Comparison of ENCODE assay signal across 21 mouse cellular contexts in the genomic region with DNA sequence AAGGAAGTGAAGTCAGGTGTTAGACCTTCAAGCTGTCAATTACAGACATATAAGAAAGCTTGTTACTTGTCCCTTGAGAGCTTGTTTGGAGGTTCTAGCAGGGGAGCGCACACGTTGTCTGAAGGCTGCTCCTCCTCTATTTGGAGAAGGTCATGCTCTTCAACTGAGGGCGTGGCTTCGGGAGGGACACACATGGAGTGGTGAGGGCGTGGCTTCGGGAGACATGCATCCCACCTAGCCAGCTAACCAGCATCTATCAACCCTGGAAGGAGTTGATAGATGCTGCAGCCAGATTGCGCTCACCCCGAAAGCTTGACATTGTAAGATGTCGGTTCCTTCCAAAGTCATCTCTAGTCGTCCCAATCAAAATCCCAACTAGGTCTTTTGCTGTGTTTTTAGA.
DNase-seq lines count a peak whose midpoint lies in the region; ATAC-seq lines count a peak whose summit lies in the region.
"Had no signal": no experiment of that assay in that cellular context is flagged by ENCODE, and none has a peak within 500 bp of the region (broad histone marks: within the 10 kb centered on the region; RNA-seq: fewer than 3 reads in every experiment).

No protein-coding gene starts in this region.

- no peaks in the 10 kb centered on the region for H3K27me3 ChIP-seq in forebrain, embryonic 14.5 days (replicated peaks; ENCODE audit: control insufficient read depth, insufficient read depth, low read length)
- H3K27me3 ChIP-seq: embryonic facial prominence, embryonic 12.5 days; forebrain, embryonic 13.5 days had no signal

- H3K36me3 ChIP-seq in forebrain, embryonic 14.5 days (ENCODE audit: control insufficient read depth, insufficient read depth, low read length): no peaks in the 10 kb centered on the region
- H3K36me3 ChIP-seq: embryonic facial prominence, embryonic 10.5 days; embryonic facial prominence, embryonic 12.5 days; G1E had no signal

- peak; percentile 73 for DNase-seq in heart, adult 11 months
- no peak for DNase-seq in heart, postnatal 36 days
- DNase-seq in R1 (ENCODE audit: low read depth, low spot score): peak; percentile 34
- DNase-seq in thymus, adult 18-20 months: no peak
- no peak for DNase-seq in forebrain, embryonic 14.5 days (ENCODE audit: low spot score)
- DNase-seq: adrenal gland, adult 8-10 months; adrenal gland, postnatal 14 days; B cell, adult 2 months; cerebellum, adult 11-12 months; cerebellum, adult 2 months; cerebellum, adult 9-10 months; cerebellum, postnatal 10 days; cerebellum, postnatal 25 days had no signal

- H3K4me2 ChIP-seq in forebrain, embryonic 14.5 days (ENCODE audit: low read length): no peak overlapping the region
- H3K4me2 ChIP-seq: embryonic facial prominence, embryonic 12.5 days; forebrain, embryonic 13.5 days had no signal

- intact Hi-C loops in heart, postnatal 36 days (cut with DNase I): no loop called here

- H3K9me3 ChIP-seq in forebrain, embryonic 14.5 days (replicated peaks; ENCODE audit: control insufficient read depth, low read length): no peaks in the 10 kb centered on the region
- H3K9me3 ChIP-seq: embryonic facial prominence, embryonic 12.5 days; forebrain, embryonic 13.5 days; G1E had no signal

- no peak overlapping the region for H3K4me3 ChIP-seq in forebrain, embryonic 14.5 days (ENCODE audit: low read depth, low read length)
- H3K4me3 ChIP-seq: embryonic facial prominence, embryonic 10.5 days; embryonic facial prominence, embryonic 12.5 days; forebrain, embryonic 13.5 days had no signal

- ATAC-seq in forebrain, embryonic 14.5 days: no peak
- ATAC-seq: activated CD4-positive, CD25-positive, alpha-beta regulatory T cell, adult 4 months; CD4-positive, CD25-positive, alpha-beta regulatory T cell, adult 4 months; forebrain, embryonic 13.5 days; forebrain, embryonic 16.5 days; Patski had no signal

- H3K9ac ChIP-seq in forebrain, embryonic 14.5 days (ENCODE audit: low read length): no peak overlapping the region
- H3K9ac ChIP-seq: embryonic facial prominence, embryonic 12.5 days; forebrain, embryonic 13.5 days had no signal

- WGBS in forebrain, embryonic 14.5 days: 92% methylated on average over 10 of the region's 10 CpGs

- H3K4me1 ChIP-seq in forebrain, embryonic 14.5 days (ENCODE audit: control insufficient read depth, insufficient read depth, low read length): no peaks in the 10 kb centered on the region
- H3K4me1 ChIP-seq: embryonic facial prominence, embryonic 10.5 days; embryonic facial prominence, embryonic 12.5 days; forebrain, embryonic 13.5 days had no signal

- no peak overlapping the region for H3K27ac ChIP-seq in forebrain, embryonic 14.5 days (ENCODE audit: low read depth, low read length)
- H3K27ac ChIP-seq: embryonic facial prominence, embryonic 10.5 days; embryonic facial prominence, embryonic 12.5 days; forebrain, embryonic 13.5 days had no signal

Comparison
In these comparisons a context has a peak if more than half of its experiments do, and no peak if none do; other contexts are left out.
1. DNase-seq: peak in heart, adult 11 months (single experiment) and R1 (single experiment); none in heart, postnatal 36 days (0 of 2), thymus, adult 18-20 months (0 of 2) and forebrain, embryonic 14.5 days (single experiment).